Mouse (Mus musculus): ENCODE measurements around the gene Krt39. TPM values are rescaled to one million over a fixed set of nuclear protein-coding genes. Genes with fewer than 3 reads are reported as not detected.

Krt39 gene
- total RNA-seq (2023) = not detected in 4 replicates

DNA sequence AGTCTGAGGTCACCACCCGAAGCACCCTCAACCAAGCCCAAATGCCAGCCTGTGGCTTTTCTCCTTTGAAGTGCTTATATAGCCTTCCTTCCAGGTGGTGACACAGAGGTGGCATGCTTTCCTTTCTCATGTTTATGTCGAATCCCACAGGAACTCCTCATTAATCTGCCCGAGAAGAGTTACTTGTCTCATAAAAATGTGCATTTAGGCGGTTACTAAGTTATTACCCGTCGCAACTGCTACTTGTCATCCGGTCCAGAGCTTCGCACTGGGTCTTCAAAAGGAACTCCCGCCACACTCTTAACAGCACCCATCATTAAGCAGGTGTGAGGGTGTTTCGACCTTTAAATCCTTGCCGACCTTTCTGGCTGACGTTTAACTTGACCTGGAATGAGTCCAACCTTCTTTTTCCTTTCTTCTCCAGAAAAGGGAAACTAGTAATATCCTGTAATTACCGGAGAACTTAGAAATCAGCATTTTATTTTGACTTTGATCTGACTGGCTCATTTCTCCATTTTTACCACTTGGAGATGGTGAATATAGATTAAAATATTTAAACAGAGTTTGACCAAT, at the start of gene Krt39:
Krt39 (minus strand) TSS at position 51 of the 573 bp plus-strand sequence.

DNA sequence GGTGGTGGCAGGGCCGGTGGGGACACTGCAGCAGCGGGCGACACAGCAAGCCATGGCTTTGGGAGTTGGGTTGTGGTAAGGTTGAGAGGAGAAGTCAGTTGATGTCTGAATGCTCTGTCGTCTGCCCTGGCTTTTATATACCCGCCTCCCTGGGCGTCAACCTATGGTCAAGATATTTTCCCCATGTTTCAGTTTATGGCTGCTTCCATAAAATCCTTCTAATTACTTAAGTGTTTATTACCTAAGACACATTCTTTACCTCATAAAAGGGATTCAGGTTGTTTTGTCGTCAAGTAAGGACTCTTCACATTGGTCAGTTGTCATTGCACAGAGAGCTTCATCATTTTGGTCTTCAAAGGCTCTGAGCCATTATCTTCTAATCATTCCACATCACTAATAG, 45.4 kb upstream of the Krt39 start, which contains the start of gene Krtap3-1:
Krtap3-1 (minus strand) TSS at position 101 of the 400 bp plus-strand sequence.

DNA sequence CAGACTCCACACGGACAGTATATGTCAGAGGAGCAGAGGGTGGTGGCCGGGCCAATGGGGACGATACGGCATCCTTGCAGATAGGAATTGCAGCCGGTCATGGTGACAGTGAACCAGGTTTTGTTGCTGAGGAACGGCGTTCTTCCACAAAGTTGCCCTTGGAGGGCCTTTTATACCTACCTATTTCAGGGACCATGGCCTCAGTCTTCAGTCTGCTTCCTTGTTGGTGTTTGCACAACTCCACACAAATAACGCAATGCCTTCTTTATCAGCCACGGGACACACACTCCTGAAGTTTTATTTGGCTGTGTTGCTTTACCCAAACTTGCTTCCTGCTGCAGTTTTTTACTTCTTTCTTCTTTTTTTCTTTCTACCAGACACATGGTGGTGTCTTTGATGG, 38.2 kb upstream of the Krt39 start, which contains the start of gene Gm11939:
Gm11939 (minus strand) TSS at position 101 of the 400 bp plus-strand sequence.

DNA sequence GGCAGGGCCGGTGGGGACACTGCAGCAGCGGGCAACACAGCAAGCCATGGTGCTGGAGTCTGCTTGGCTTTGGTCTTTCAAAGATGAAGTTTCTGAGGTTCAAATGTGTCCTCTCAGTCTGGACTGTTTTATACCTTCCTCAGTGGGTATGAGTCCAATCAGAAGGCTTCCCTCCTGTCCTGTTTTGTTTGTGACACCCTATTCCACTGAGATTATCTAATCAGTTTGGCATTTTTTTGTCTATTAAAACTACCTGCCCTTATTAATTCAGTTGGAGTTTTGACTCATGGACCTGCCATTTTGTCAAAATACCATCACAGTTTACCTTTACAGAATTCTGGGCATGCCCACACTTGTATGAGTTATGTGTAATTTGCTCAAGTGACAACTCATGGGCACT, 35.6 kb upstream of the Krt39 start, which contains the start of gene Krtap3-2:
Krtap3-2 (minus strand) TSS at position 101 of the 400 bp plus-strand sequence.

DNA sequence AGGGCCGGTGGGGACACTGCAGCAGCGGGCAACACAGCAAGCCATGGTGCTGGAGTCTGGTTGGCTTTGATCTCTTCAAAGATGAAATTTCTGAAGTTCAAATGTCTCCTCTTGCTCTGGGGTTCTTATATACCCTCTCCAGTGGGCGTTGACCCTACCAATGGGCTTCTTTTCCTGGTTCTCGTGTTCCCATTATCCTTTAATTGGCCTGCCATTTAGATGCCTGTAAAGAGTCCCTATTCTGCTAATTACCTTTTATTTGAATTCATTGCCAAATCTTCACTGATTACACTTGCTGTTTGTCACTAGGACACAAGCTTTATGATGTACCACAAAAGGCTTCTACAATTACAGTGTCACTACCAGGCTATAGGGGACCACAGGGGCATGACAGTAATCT, 29.6 kb upstream of the Krt39 start, which contains the start of gene Krtap3-3:
Krtap3-3 (minus strand) TSS at position 101 of the 400 bp plus-strand sequence.

DNA sequence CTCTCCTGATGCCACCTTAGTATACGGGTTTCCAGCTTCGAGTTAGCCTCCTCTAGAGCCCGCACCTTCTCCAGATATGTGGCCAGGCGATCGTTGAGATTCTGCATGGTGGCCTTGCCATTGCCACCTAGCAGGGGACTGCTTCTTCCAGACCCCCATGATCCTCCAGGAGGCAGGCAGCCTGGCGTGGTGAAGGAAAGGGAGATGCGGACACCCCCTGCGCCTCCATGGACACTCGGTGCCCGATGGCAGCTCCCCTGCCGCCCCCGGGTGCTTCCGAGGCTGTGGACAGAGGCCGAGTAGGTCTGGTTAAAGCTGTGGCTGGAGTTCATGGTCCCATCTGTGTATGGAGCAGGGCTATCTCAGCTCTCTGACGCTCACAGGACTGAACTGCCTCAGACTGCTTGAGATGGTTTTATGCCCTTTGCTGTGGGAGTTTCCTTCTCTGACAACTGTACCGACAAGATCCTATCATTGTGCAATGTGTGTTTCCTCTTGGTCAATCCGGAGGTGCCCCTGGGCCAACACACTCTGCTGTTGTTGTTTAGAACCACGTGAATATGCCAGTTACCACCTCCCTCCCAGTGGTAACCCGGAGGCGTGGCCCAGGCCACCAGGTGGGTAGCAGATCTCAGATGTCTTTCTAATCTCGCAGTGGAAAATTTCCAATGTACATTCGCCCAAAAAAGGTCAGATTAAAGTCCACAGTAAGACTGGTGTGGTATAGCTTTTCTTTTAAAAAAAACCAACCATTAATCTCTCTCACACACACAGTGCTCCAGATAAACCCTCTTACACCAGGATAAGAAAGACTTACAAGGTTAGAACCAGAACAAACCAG, 28.2 kb downstream of the Krt39 start, which contains the start of gene Krt23:
Krt23 (minus strand) TSS at position 405 of the 841 bp plus-strand sequence.

Other genes starting within 250 kb of the Krt39 start
- gene Krt24, start 236.1 kb downstream of the Krt39 start, total RNA-seq (2023) = not detected in 4 replicates
- not detected in 4 replicates for gene Krt25, start 198.4 kb downstream of the Krt39 start, total RNA-seq (2023)
- gene Krt26, start 183.4 kb downstream of the Krt39 start, total RNA-seq (2023) = not detected in 4 replicates
- gene Krt27, start 170.2 kb downstream of the Krt39 start, total RNA-seq (2023) = not detected in 4 replicates
- gene Krt28, start 146.4 kb downstream of the Krt39 start, total RNA-seq (2023) = not detected in 4 replicates
- 2.1 to 3.6 TPM (median 2.4 TPM) in 4 replicates for gene Krt10, start 132.0 kb downstream of the Krt39 start, total RNA-seq (2023)
- gene Krt12, start 99.1 kb downstream of the Krt39 start, total RNA-seq (2023) = not detected in 4 replicates
- gene Krt20, start 83.2 kb downstream of the Krt39 start, total RNA-seq (2023) = not detected in 4 replicates
- gene Krt23, start 28.2 kb downstream of the Krt39 start, total RNA-seq (2023) = not detected in 4 replicates
- gene Krt40, start 21.8 kb upstream of the Krt39 start, total RNA-seq (2023) = not detected in 4 replicates
- not detected in 4 replicates for gene Krtap3-3, start 29.5 kb upstream of the Krt39 start, total RNA-seq (2023)
- not detected in 4 replicates for gene Krtap3-2, start 35.5 kb upstream of the Krt39 start, total RNA-seq (2023)
- gene Gm11939, start 38.1 kb upstream of the Krt39 start, total RNA-seq (2023) = not detected in 4 replicates
- gene Krtap3-1, start 45.3 kb upstream of the Krt39 start, total RNA-seq (2023) = not detected in 4 replicates
- gene Krtap1-5, start 59.7 kb upstream of the Krt39 start, total RNA-seq (2023) = not detected in 4 replicates
- gene Krtap1-4, start 62.3 kb upstream of the Krt39 start, total RNA-seq (2023) = not detected in 4 replicates
- gene Krtap1-3, start 70.0 kb upstream of the Krt39 start, total RNA-seq (2023) = not detected in 4 replicates
- gene Krtap9-3, start 76.8 kb upstream of the Krt39 start, total RNA-seq (2023) = not detected in 4 replicates
- gene Gm11938, start 82.0 kb upstream of the Krt39 start, total RNA-seq (2023) = not detected in 4 replicates
- not detected in 4 replicates for gene Gm11937, start 88.9 kb upstream of the Krt39 start, total RNA-seq (2023)
- gene Krtap2-4, start 93.5 kb upstream of the Krt39 start, total RNA-seq (2023) = not detected in 4 replicates
- not detected in 4 replicates for gene Gm11562, start 99.1 kb upstream of the Krt39 start, total RNA-seq (2023)
- gene Krtap4-1, start 106.9 kb upstream of the Krt39 start, total RNA-seq (2023) = not detected in 4 replicates
- not detected in 4 replicates for gene Krtap4-2, start 113.7 kb upstream of the Krt39 start, total RNA-seq (2023)
- gene Krtap4-7, start 122.8 kb upstream of the Krt39 start, total RNA-seq (2023) = not detected in 4 replicates
- gene Gm11555, start 128.9 kb upstream of the Krt39 start, total RNA-seq (2023) = not detected in 4 replicates
- not detected in 4 replicates for gene Gm11563, start 137.6 kb upstream of the Krt39 start, total RNA-seq (2023)
- not detected in 4 replicates for gene Krtap4-6, start 144.6 kb upstream of the Krt39 start, total RNA-seq (2023)
- not detected in 4 replicates for gene Gm14190, start 169.4 kb upstream of the Krt39 start, total RNA-seq (2023)
- gene Gm14180, start 213.0 kb upstream of the Krt39 start, total RNA-seq (2023) = not detected in 4 replicates

All from B cell, adult 62 days (primary cell).